Mouse (Mus musculus): Measurements from ENCODE around the gene Gabpb2.
"Not testable (repeated sequence)": the region's sequence is repeated elsewhere in the genome, so short reads cannot be mapped to it uniquely, and the experiment has no call there.

DNA sequence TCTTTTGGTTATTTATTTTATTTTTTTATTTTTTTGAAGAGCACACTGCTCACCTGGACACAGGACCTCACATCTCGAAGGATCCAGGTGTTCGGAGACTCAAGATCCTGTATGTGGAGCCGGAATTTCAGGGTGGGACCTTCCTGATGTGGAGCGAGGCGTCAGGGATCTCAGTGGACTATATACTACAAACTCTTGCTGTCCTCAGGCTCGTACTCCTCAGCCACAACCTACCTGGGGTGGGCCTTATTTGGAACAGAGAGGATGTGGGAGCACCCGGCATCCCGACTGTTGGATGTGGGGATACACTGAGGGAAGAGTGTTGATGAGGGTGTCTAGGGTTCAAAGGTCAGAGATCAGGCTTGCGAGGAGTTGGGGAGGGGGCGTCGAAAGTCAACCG is 83.6 kb downstream of the Gabpb2 start:
- not testable (repeated sequence) for TF ChIP-seq MAX (IDR thresholded peaks at IDR 0.05; ENCODE audit: low read length); CTCF (IDR thresholded peaks at IDR 0.05 in 2 of 3, conservative IDR thresholded peaks at IDR 0.05 in 1 of 3; ENCODE audit: control insufficient read depth in 1 of 3, insufficient read depth in 1 of 3, low read depth in 2 of 3, low read length in 3 of 3, poor library complexity in 1 of 3, severe bottlenecking in 1 of 3); BHLHE40 (IDR thresholded peaks at IDR 0.05; ENCODE audit: borderline replicate concordance, low read depth, low read length)
